Mouse (Mus musculus): ENCODE measurements around the gene Hmcn2. TPM values are rescaled to one million over a fixed set of nuclear protein-coding genes. Genes with fewer than 3 reads are reported as not detected.
A peak's percentile ranks its signal among the peaks of the same experiment; 100 is the strongest.

Hmcn2 gene
- polyA plus RNA-seq, 1 experiment from 2014 or later: 0.17 TPM

DNA sequence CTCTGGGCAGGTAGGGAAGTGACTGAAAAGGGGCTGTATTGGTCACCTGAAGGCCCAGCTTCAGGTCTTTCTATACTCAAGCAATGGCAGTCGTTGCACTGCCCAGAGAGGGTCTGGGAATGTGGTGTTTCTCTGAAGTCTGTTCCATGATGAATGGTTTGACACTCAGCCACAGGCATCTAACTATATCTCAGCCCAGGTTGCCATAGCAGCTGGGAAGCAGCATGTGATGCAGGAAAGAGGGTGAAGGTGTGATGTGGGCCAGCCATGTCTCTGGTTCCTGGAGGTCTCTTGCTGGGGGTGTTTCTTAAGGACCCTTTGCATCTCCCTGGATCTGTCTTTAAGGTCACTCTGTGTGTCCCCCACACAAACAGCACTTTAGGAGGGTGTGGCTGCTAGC lies 181.9 kb downstream of the Hmcn2 start:
- no peak overlapping the region for H3K27ac ChIP-seq (ENCODE audit: low read depth, low read length)
- peaks cover 37% of the 10 kb centered on the region for H3K4me1 ChIP-seq (ENCODE audit: control insufficient read depth, insufficient read depth, low read length)
- H3K4me2 ChIP-seq (ENCODE audit: low read depth, low read length): no peak overlapping the region
- ATAC-seq (ENCODE audit: low read depth): no peak
- 19% methylated on average over 1 of the region's 1 CpGs for WGBS
- H3K36me3 ChIP-seq (ENCODE audit: control insufficient read depth, insufficient read depth, low read length): no peaks in the 10 kb centered on the region
- H3K27me3 ChIP-seq (ENCODE audit: control insufficient read depth, insufficient read depth, low read length): peaks cover 20% of the 10 kb centered on the region
- no peak overlapping the region for H3K9ac ChIP-seq (replicated peaks; ENCODE audit: low read depth, low read length)
- H3K4me3 ChIP-seq (ENCODE audit: low read depth, low read length): no peak overlapping the region
- no peaks in the 10 kb centered on the region for H3K9me3 ChIP-seq (ENCODE audit: control insufficient read depth, low read length)

DNA sequence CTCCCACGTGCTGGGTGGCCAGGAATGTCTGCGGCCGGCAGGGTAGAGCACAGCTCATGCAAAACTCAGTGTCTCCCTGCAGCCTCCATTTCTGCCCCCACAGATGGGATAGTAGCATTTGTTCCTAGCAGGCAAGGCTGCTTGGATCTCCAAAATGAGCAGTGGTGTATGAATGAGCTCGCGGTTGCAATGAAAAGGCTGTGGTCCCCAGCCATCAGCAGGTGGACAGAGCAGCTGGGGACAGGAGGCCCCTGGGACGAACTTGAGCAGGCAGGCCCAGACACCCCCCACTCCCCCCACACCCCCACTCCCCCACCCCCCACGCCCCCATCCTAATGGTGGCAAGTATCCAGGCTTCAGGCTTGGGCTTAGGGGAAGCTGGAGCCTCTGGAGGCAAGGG lies 182.9 kb downstream of the Hmcn2 start:
- H3K9ac ChIP-seq (replicated peaks; ENCODE audit: low read depth, low read length): no peak overlapping the region
- H3K4me2 ChIP-seq (ENCODE audit: low read depth, low read length): no peak overlapping the region
- no peak for ATAC-seq (ENCODE audit: low read depth)
- H3K27me3 ChIP-seq (ENCODE audit: control insufficient read depth, insufficient read depth, low read length): peaks cover 14% of the 10 kb centered on the region
- no peak overlapping the region for H3K4me3 ChIP-seq (ENCODE audit: low read depth, low read length)
- H3K4me1 ChIP-seq (ENCODE audit: control insufficient read depth, insufficient read depth, low read length): peaks cover 37% of the 10 kb centered on the region
- no peaks in the 10 kb centered on the region for H3K9me3 ChIP-seq (ENCODE audit: control insufficient read depth, low read length)
- peak overlapping the region; percentile 10; the same call in 1 of the 2 replicates for H3K27ac ChIP-seq (ENCODE audit: low read depth, low read length)
- no peaks in the 10 kb centered on the region for H3K36me3 ChIP-seq (ENCODE audit: control insufficient read depth, insufficient read depth, low read length)
- 18% methylated on average over 7 of the region's 7 CpGs for WGBS

DNA sequence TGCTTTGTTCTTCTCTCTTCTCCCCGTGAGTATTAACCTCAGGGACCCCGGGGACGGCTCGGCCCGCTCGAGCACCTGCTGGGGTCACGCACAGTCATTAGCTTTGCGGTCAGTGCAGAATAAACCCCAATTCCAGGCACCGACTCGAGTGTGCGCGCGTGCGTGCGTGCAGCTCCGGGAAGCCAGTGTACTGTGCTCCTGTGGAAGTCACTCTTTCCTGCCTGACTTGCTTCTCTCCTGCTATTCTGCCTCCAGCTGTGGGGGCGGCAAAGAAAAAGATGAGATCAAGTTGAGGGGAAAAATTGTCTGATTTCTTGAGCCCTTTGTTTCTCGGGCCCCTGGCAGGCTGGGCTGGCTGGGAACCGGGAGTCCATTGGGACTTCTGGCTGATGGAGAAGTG lies 183.4 kb downstream of the Hmcn2 start:
- H3K9ac ChIP-seq (replicated peaks; ENCODE audit: low read depth, low read length): no peak overlapping the region
- H3K9me3 ChIP-seq (ENCODE audit: control insufficient read depth, low read length): no peaks in the 10 kb centered on the region
- peaks cover 17% of the 10 kb centered on the region for H3K27me3 ChIP-seq (ENCODE audit: control insufficient read depth, insufficient read depth, low read length)
- no peak overlapping the region for H3K4me3 ChIP-seq (ENCODE audit: low read depth, low read length)
- no peak overlapping the region for H3K27ac ChIP-seq (ENCODE audit: low read depth, low read length)
- H3K4me1 ChIP-seq (ENCODE audit: control insufficient read depth, insufficient read depth, low read length): peaks cover 37% of the 10 kb centered on the region
- WGBS: 32% methylated on average over 19 of the region's 19 CpGs
- no peaks in the 10 kb centered on the region for H3K36me3 ChIP-seq (ENCODE audit: control insufficient read depth, insufficient read depth, low read length)
- no peak overlapping the region for H3K4me2 ChIP-seq (ENCODE audit: low read depth, low read length)
- ATAC-seq (ENCODE audit: low read depth): no peak

DNA sequence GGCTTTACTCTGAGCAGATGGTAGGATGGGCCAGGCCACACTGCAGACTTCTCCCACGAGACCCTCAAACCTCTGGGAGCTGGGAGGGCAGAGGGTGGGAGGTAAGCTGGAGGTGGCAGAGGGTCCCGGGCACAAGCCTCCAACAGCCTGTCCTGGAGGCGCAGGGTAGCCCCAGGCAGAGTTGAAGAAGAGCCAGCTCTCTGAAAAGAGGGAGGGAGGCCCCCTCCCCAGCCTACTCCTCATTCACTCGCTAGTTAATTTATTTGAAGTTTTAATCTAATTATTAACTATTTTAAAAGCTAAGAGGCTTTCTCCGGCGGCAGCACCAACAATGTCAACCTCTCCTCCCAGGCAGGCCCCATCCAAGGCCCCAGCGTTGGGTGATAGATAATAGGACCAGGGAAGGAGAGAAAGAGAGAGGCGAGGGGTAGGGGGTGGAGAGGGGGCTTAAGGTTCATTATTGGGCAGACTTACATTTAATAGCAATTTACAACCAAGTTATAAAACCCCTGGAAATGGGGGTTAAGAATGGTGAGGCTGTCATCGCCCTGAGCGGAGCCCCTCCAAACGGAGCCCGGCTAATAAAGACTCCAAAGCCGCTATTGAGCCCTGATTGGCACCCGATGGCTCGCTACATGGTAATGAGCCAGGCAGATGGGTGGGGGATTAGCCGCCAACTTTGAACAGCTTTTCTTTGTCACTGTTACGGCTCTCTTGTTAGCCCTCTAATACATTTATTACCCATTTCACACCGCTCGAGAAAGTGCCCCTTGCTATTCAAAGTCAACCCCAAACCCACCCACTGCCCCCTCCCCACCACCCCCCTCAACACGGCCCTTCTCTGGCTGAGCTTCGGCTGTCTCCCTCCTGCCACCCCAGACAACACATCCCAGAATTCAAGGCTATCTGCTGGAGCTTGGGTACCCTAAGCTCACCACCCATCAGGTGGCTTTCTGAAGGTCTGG lies 185.4 kb downstream of the Hmcn2 start:
- Histone ChIP-seq H3K27ac (ENCODE audit: low read depth, low read length) (no peak overlapping the region), H3K9ac (replicated peaks; ENCODE audit: low read depth, low read length) (no peak overlapping the region), H3K4me1 (ENCODE audit: control insufficient read depth, insufficient read depth, low read length) (peaks cover 29% of the 10 kb centered on the region), H3K36me3 (ENCODE audit: control insufficient read depth, insufficient read depth, low read length) (no peaks in the 10 kb centered on the region), H3K9me3 (ENCODE audit: control insufficient read depth, low read length) (no peaks in the 10 kb centered on the region), H3K4me2 (ENCODE audit: low read depth, low read length) (0 out of 2 replicates have a peak overlapping the region, but pooled peaks have one; percentile 6), H3K4me3 (ENCODE audit: low read depth, low read length) (no peak overlapping the region), H3K27me3 (ENCODE audit: control insufficient read depth, insufficient read depth, low read length) (peaks cover 23% of the 10 kb centered on the region)
- ATAC-seq (ENCODE audit: low read depth): peak; percentile 21; the same call in 1 of the 2 replicates
- 11% methylated on average over 21 of the region's 21 CpGs for WGBS

DNA sequence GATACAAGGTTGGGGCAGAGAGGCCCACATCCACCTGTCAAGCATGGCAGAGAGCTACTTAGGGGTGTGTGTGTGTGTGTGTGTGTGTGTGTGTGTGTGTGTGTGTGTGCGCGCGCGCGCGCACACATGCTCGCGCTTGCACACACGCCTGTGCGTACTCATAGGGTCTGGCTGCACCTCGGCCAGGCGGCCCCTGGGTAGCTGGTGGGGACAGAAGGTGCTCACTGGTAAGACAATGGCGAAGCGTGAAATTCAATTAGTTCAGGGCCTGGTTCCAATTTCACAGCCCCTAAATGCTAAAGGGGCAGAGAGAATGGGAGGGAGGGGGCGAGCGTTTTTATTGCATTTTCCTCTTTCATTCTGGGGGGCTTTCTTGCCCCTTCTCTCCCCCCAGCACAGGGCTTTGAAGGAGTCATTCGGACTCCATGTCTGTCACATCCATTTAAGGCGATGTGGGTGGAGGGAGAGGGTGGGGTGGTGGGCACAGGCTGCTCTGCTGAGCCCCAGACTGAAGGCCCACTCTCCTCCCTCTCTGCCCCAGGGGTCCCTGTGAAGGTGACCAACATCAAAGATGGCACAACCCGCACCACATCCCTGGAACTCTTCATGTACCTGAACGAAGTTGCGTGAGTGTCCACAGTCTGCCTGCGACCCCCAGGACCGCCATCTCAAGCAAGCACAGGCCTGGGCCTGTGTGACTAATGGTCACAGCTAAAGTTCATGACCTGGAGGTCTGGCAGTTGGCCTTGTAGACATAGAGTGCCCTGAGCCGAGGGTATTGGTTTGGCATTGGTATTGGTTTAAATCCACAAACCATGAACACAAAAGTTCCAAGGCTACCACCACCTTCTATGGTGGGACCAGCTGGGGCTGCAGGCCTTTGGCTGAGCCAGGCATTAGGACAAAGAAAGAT lies 186.3 kb downstream of the Hmcn2 start:
- 20% methylated on average over 24 of the region's 24 CpGs for WGBS
- Histone ChIP-seq H3K4me1 (ENCODE audit: control insufficient read depth, insufficient read depth, low read length) (peaks cover 24% of the 10 kb centered on the region), H3K9ac (replicated peaks; ENCODE audit: low read depth, low read length) (no peak overlapping the region), H3K27ac (ENCODE audit: low read depth, low read length) (no peak overlapping the region), H3K36me3 (ENCODE audit: control insufficient read depth, insufficient read depth, low read length) (no peaks in the 10 kb centered on the region), H3K9me3 (ENCODE audit: control insufficient read depth, low read length) (no peaks in the 10 kb centered on the region), H3K27me3 (ENCODE audit: control insufficient read depth, insufficient read depth, low read length) (peaks cover 23% of the 10 kb centered on the region), H3K4me2 (ENCODE audit: low read depth, low read length) (no peak overlapping the region), H3K4me3 (ENCODE audit: low read depth, low read length) (no peak overlapping the region)
- ATAC-seq (ENCODE audit: low read depth): peak; percentile 70; the same call in 1 of the 2 replicates

DNA sequence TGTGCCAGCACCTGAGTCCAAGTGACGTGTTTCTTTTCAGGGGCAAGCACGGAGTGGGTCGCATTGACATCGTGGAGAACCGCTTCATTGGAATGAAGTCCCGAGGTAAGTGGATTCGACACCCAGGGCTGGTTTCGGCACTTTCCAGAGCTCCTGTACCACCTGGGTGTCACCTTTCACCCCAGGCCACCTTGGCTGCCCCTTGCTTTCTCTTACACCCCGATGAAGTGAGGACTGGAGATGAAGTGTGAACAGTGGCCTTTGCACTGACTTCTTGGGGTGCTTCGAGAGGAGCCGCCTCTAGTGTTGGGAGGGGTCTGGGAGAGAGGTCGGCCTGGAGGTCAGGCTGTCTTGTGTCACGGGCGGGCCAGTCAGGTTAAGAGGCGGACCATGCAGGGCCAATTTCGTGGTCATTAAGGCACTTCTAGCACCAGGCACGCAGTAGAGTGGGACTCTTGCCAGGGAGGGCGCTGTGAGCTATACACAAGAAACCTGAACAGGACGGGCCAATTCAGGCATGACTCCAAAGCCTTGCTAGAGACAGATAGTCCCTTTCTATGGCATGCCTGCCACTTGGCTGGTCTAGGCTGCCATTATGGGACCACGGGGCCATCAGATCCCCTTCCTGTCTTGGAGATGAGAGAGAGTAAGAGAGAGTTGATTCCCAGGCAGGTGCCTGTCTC lies 187.4 kb downstream of the Hmcn2 start:
- Histone ChIP-seq H3K9me3 (ENCODE audit: control insufficient read depth, low read length) (no peaks in the 10 kb centered on the region), H3K4me3 (ENCODE audit: low read depth, low read length) (no peak overlapping the region), H3K4me1 (ENCODE audit: control insufficient read depth, insufficient read depth, low read length) (peaks cover 16% of the 10 kb centered on the region), H3K4me2 (ENCODE audit: low read depth, low read length) (no peak overlapping the region), H3K27me3 (ENCODE audit: control insufficient read depth, insufficient read depth, low read length) (peaks cover 23% of the 10 kb centered on the region), H3K27ac (ENCODE audit: low read depth, low read length) (no peak overlapping the region), H3K9ac (replicated peaks; ENCODE audit: low read depth, low read length) (no peak overlapping the region), H3K36me3 (ENCODE audit: control insufficient read depth, insufficient read depth, low read length) (no peaks in the 10 kb centered on the region)
- WGBS: 38% methylated on average over 20 of the region's 20 CpGs
- ATAC-seq (ENCODE audit: low read depth): no peak

DNA sequence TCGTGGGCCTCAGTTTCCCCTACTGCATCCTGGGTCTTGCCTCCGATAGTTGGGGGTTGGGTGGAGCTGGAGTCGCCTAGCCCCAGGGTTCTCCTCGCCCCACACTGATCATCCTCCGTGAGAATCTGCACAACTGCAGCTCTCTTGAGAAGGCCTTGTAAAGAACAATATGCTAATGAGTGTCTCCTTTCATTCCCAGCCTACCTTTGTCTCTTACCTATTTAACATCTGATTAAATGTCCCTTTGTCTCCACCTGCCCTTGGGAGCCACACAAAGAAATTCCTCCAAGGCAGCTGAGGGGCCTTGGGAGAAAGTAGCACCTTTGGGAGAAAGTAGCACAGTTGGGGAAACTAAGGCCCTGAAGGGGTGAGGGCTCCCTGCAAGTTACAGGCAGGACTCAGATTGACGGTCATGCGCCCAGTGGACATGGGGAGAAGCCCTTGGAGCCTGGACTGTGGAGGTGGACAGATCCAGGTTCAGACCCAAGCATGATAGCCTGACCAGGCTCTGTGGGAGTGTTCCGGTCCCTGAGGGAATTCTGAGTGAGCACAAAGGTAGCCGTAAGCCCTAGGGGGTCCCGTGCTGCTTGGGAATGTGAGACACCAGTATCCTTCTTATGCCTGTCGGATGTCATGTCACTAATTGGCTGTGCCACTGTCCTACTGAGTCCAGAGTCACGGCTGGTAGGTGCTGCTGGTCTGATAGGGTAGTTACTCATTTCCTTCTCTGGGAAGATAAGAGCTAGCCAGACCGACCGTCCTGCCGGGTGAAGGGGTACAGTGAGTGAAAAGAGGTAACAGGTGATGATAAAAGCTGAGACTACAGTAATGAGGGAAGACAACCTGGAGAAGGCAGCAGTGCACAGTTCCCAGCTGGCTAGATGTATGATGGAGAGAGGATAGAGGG lies 188.7 kb downstream of the Hmcn2 start:
- H3K4me1 ChIP-seq (ENCODE audit: control insufficient read depth, insufficient read depth, low read length): peaks cover 9% of the 10 kb centered on the region
- no peak overlapping the region for H3K9ac ChIP-seq (replicated peaks; ENCODE audit: low read depth, low read length)
- H3K4me3 ChIP-seq (ENCODE audit: low read depth, low read length): no peak overlapping the region
- H3K4me2 ChIP-seq (ENCODE audit: low read depth, low read length): no peak overlapping the region
- H3K27ac ChIP-seq (ENCODE audit: low read depth, low read length): no peak overlapping the region
- no peaks in the 10 kb centered on the region for H3K36me3 ChIP-seq (ENCODE audit: control insufficient read depth, insufficient read depth, low read length)
- no peaks in the 10 kb centered on the region for H3K9me3 ChIP-seq (ENCODE audit: control insufficient read depth, low read length)
- peaks cover 23% of the 10 kb centered on the region for H3K27me3 ChIP-seq (ENCODE audit: control insufficient read depth, insufficient read depth, low read length)
- WGBS: 51% methylated on average over 15 of the region's 15 CpGs
- ATAC-seq (ENCODE audit: low read depth): no peak

DNA sequence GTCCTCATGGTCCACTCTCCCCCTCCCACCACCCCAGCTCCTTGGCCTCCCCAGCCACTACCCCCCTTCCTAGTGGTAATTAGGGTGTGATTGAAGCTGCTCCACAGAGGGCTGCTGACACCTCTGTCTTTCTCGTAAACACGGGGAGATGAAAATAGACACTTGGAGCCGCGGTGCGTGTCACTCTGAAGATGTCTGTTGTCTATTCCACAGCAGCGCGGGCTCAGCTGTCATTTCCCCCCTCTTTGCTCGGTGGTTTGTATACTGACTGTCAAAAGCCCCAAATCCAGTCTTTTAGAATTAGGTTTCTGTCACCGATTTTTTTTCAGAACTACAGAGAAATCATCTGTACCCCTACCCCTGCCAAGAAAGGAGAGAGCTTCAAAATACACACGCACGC lies 191.3 kb downstream of the Hmcn2 start:
- H3K4me3 ChIP-seq (ENCODE audit: low read depth, low read length): no peak overlapping the region
- H3K27ac ChIP-seq (ENCODE audit: low read depth, low read length): no peak overlapping the region
- H3K9ac ChIP-seq (replicated peaks; ENCODE audit: low read depth, low read length): no peak overlapping the region
- H3K9me3 ChIP-seq (ENCODE audit: control insufficient read depth, low read length): no peaks in the 10 kb centered on the region
- peaks cover 3% of the 10 kb centered on the region; the same call in 1 of the 2 replicates for H3K4me1 ChIP-seq (ENCODE audit: control insufficient read depth, insufficient read depth, low read length)
- H3K4me2 ChIP-seq (ENCODE audit: low read depth, low read length): no peak overlapping the region
- 47% methylated on average over 11 of the region's 11 CpGs for WGBS
- H3K27me3 ChIP-seq (ENCODE audit: control insufficient read depth, insufficient read depth, low read length): peaks cover 27% of the 10 kb centered on the region
- H3K36me3 ChIP-seq (ENCODE audit: control insufficient read depth, insufficient read depth, low read length): no peaks in the 10 kb centered on the region
- ATAC-seq (ENCODE audit: low read depth): no peak
